Mouse (Mus musculus) ES-Bruce4 (cell line): ENCODE results near the gene Gosr2.

Source experiments
- CTCF ChIP-seq: IDR thresholded peaks from one replicate; pipeline ENCODE4 v1.8.1; 2011; ENCODE audit warnings: low read depth, low read length
- POLR2A ChIP-seq: IDR thresholded peaks from one replicate; pipeline ENCODE4 v1.8.1; 2011; ENCODE audit warnings: low read length; ENCODE audit not compliant: insufficient read depth

GRCm38 (mm10) chr11:103638790-103639189 is 58.9 kb downstream of the Gosr2 start, which contains the start of gene Lyzl6:
- TF ChIP-seq CTCF (no peak), POLR2A (no peak)
